Mouse (Mus musculus) MEL (cell line): ENCODE data around the gene Stk11. TPM values are rescaled to one million over a fixed set of nuclear protein-coding genes. Genes with fewer than 3 reads are reported as not detected.
A peak's percentile ranks its signal among the peaks of the same experiment; 100 is the strongest.

Source experiments
- DNase-seq: peaks from one replicate; pipeline ENCODE4 v3.0.0; 2011; ENCODE audit warnings: low read depth, low spot score
- H3K27ac ChIP-seq: 2 replicates; pipeline ENCODE4 v1.5.1; 2012; ENCODE audit warnings: low read depth, mild to moderate bottlenecking, control low read depth, low read length, moderate library complexity; ENCODE audit not compliant: control insufficient read depth
- H3K27me3 ChIP-seq, 2 experiments: fragments of 150-350 bp in 1 of 2; sonication (generic) in 1 of 2; 2 replicates each; pipeline ENCODE4 v1.6.1; 2012; ENCODE audit warnings: low read length in 2 of 2, mild to moderate bottlenecking in 2 of 2, improper control_type of control experiment in 1 of 2, moderate library complexity in 1 of 2; ENCODE audit not compliant: insufficient read depth in 2 of 2, control insufficient read depth in 1 of 2
- H3K36me3 ChIP-seq, 2 experiments: 2 replicates each; pipeline ENCODE4 v1.6.1; 2012 to 2014; ENCODE audit warnings: low read length in 2 of 2, improper control_type of control experiment in 1 of 2, inconsistent platforms in 1 of 2, mild to moderate bottlenecking in 1 of 2; ENCODE audit not compliant: insufficient read depth in 2 of 2, control insufficient read depth in 1 of 2
- H3K4me1 ChIP-seq, 2 experiments: fragments of 150-350 bp in 1 of 2; sonication (generic) in 1 of 2; 2 replicates each; pipeline ENCODE4 v1.6.1; 2012; ENCODE audit warnings: low read length in 2 of 2, improper control_type of control experiment in 1 of 2, mild to moderate bottlenecking in 1 of 2; ENCODE audit not compliant: insufficient read depth in 2 of 2, control insufficient read depth in 1 of 2
- H3K4me3 ChIP-seq, 2 experiments: fragments of 150-350 bp in 1 of 2; sonication (generic) in 1 of 2; 2 replicates each; pipeline ENCODE4 v1.5.1; 2012; ENCODE audit warnings: low read depth in 2 of 2, low read length in 2 of 2, mild to moderate bottlenecking in 2 of 2, moderate library complexity in 2 of 2, control low read depth in 1 of 2, improper control_type of control experiment in 1 of 2; ENCODE audit not compliant: control insufficient read depth in 1 of 2, insufficient read depth in 1 of 2
- H3K79me2 ChIP-seq: 2 replicates; pipeline ENCODE4 v1.6.1; 2012; ENCODE audit warnings: mild to moderate bottlenecking, low read length, moderate library complexity; ENCODE audit not compliant: control insufficient read depth, poor library complexity, insufficient read depth
- H3K9ac ChIP-seq: 2 replicates; pipeline ENCODE4 v1.6.1; 2012; ENCODE audit warnings: low read depth, mild to moderate bottlenecking, control low read depth, low read length, moderate library complexity; ENCODE audit not compliant: control insufficient read depth, poor library complexity, severe bottlenecking
- H3K9me3 ChIP-seq: fragments of 150-350 bp; sonication (generic); replicated peaks from 2 replicates; pipeline ENCODE4 v1.6.1; 2012; ENCODE audit warnings: mild to moderate bottlenecking, low read length, improper control_type of control experiment, moderate library complexity; ENCODE audit not compliant: insufficient read depth
- CHD2 ChIP-seq: IDR thresholded peaks from 2 replicates; pipeline ENCODE4 v1.6.1; 2011; ENCODE audit warnings: low read length, improper control_type of control experiment
- CTCF ChIP-seq, 3 experiments: IDR thresholded peaks in 2 of 3; conservative IDR thresholded peaks in 1 of 3; 2 replicates each; pipeline ENCODE4 v1.5.1; 2011 to 2012; ENCODE audit warnings: low read length in 3 of 3, low read depth in 2 of 3, mild to moderate bottlenecking in 2 of 3, improper control_type of control experiment in 1 of 3, inconsistent platforms in 1 of 3, mixed read lengths in 1 of 3, moderate library complexity in 1 of 3; ENCODE audit not compliant: control insufficient read depth in 1 of 3, insufficient read depth in 1 of 3, poor library complexity in 1 of 3, severe bottlenecking in 1 of 3
- E2F4 ChIP-seq: IDR thresholded peaks from 2 replicates; pipeline ENCODE4 v1.6.1; 2011; ENCODE audit warnings: low read depth, low read length, improper control_type of control experiment, borderline replicate concordance
- ELF1 ChIP-seq: IDR thresholded peaks from 2 replicates; pipeline ENCODE4 v1.6.1; 2014; ENCODE audit warnings: low read depth, mild to moderate bottlenecking, inconsistent platforms, low read length, improper control_type of control experiment, moderate library complexity
- EP300 ChIP-seq, 2 experiments: IDR thresholded peaks; 2 replicates each; pipeline ENCODE4 v1.6.1; 2011; ENCODE audit warnings: improper control_type of control experiment in 2 of 2, low read length in 2 of 2, low read depth in 1 of 2, mild to moderate bottlenecking in 1 of 2
- HCFC1 ChIP-seq: IDR thresholded peaks from 2 replicates; pipeline ENCODE4 v1.6.1; 2012; ENCODE audit warnings: low read depth, mild to moderate bottlenecking, inconsistent platforms, low read length, improper control_type of control experiment, moderate library complexity
- JUND ChIP-seq: IDR thresholded peaks from 2 replicates; pipeline ENCODE4 v1.6.1; 2011; ENCODE audit warnings: low read depth, mild to moderate bottlenecking, improper control_type of control experiment, low read length
- KAT2A ChIP-seq: conservative IDR thresholded peaks from 2 replicates; pipeline ENCODE4 v1.6.1; 2012; ENCODE audit warnings: low read depth, low read length, improper control_type of control experiment, inconsistent platforms
- MAFK ChIP-seq: IDR thresholded peaks from 2 replicates; pipeline ENCODE4 v1.6.1; 2011; ENCODE audit warnings: low read depth, mild to moderate bottlenecking, low read length, improper control_type of control experiment, borderline replicate concordance
- MAX ChIP-seq: IDR thresholded peaks from 2 replicates; pipeline ENCODE4 v1.6.1; 2011; ENCODE audit warnings: low read length, improper control_type of control experiment
- MAZ ChIP-seq: IDR thresholded peaks from 2 replicates; pipeline ENCODE4 v1.6.1; 2012; ENCODE audit warnings: low read depth, mild to moderate bottlenecking, inconsistent platforms, low read length, improper control_type of control experiment
- MEF2A ChIP-seq: IDR thresholded peaks from 2 replicates; pipeline ENCODE4 v1.6.1; 2014; ENCODE audit warnings: low read depth, mild to moderate bottlenecking, inconsistent platforms, low read length, improper control_type of control experiment; ENCODE audit not compliant: poor library complexity, insufficient replicate concordance, severe bottlenecking; ENCODE audit errors: extremely low read depth
- MXI1 ChIP-seq: IDR thresholded peaks from 2 replicates; pipeline ENCODE4 v1.6.1; 2011; ENCODE audit warnings: mild to moderate bottlenecking, low read depth, low read length, improper control_type of control experiment
- MYC ChIP-seq: IDR thresholded peaks from 2 replicates; pipeline ENCODE4 v1.6.1; 2011; ENCODE audit warnings: low read depth, mild to moderate bottlenecking, low read length, improper control_type of control experiment, moderate library complexity
- NELFE ChIP-seq: IDR thresholded peaks from 2 replicates; pipeline ENCODE4 v1.6.1; 2011; ENCODE audit warnings: low read depth, low read length, improper control_type of control experiment
- NRF1 ChIP-seq: IDR thresholded peaks from 2 replicates; pipeline ENCODE4 v1.6.1; 2014; ENCODE audit warnings: low read depth, mild to moderate bottlenecking, inconsistent platforms, low read length, improper control_type of control experiment, moderate library complexity; ENCODE audit not compliant: poor library complexity, insufficient read depth, severe bottlenecking
- POLR2A ChIP-seq, 2 experiments: IDR thresholded peaks; 2 replicates each; pipeline ENCODE4 v1.6.1; 2011 to 2012; ENCODE audit warnings: low read length in 2 of 2, mild to moderate bottlenecking in 2 of 2, control low read depth in 1 of 2, improper control_type of control experiment in 1 of 2, low read depth in 1 of 2, moderate library complexity in 1 of 2; ENCODE audit not compliant: control insufficient read depth in 1 of 2, insufficient read depth in 1 of 2, poor library complexity in 1 of 2
- POLR2AphosphoS5 ChIP-seq: IDR thresholded peaks from 2 replicates; pipeline ENCODE4 v1.6.1; 2012; ENCODE audit warnings: low read depth, borderline replicate concordance, mild to moderate bottlenecking, inconsistent platforms, low read length, moderate library complexity, mixed read lengths
- SIN3A ChIP-seq: IDR thresholded peaks from 2 replicates; pipeline ENCODE4 v1.6.1; 2012; ENCODE audit warnings: low read length, improper control_type of control experiment, inconsistent platforms
- UBTF ChIP-seq: IDR thresholded peaks from 2 replicates; pipeline ENCODE4 v1.6.1; 2012; ENCODE audit warnings: low read depth, mild to moderate bottlenecking, inconsistent platforms, low read length, improper control_type of control experiment, moderate library complexity, borderline replicate concordance; ENCODE audit not compliant: insufficient read depth
- USF2 ChIP-seq, 2 experiments: IDR thresholded peaks; 2 replicates each; pipeline ENCODE4 v1.6.1; 2011 to 2012; ENCODE audit warnings: improper control_type of control experiment in 2 of 2, low read length in 2 of 2, borderline replicate concordance in 1 of 2, inconsistent platforms in 1 of 2, low read depth in 1 of 2, mild to moderate bottlenecking in 1 of 2; ENCODE audit not compliant: insufficient read depth in 1 of 2
- ZKSCAN1 ChIP-seq: IDR thresholded peaks from 2 replicates; pipeline ENCODE4 v1.6.1; 2012; ENCODE audit warnings: low read depth, mild to moderate bottlenecking, inconsistent platforms, low read length, improper control_type of control experiment, moderate library complexity
- ZNF384 ChIP-seq: IDR thresholded peaks from 2 replicates; pipeline ENCODE4 v1.6.1; 2012; ENCODE audit warnings: low read depth, mild to moderate bottlenecking, inconsistent platforms, low read length, improper control_type of control experiment
- polyA plus RNA-seq, 2 experiments: library from polyadenylated mRNA; stranded (reverse) in 1 of 2; unstranded in 1 of 2; fragments of >175 nt in 1 of 2; fragments of >200 nt in 1 of 2; gene quantifications; 2 replicates each; pipeline versions ENCODE4 v1.2.1 to v1.2.4; 2012; ENCODE audit warnings: low replicate concordance in 2 of 2, low read depth in 1 of 2; ENCODE audit not compliant: insufficient read length in 2 of 2, insufficient read depth in 1 of 2, missing spikeins in 1 of 2
- total RNA-seq: library from RNA; depleted of rRNA; stranded (reverse); fragments of 300-350 nt; gene quantifications from 2 replicates; pipeline ENCODE4 v1.2.3, GENCODE M21; 2012

Gene Stk11
- total and polyA plus RNA-seq, 3 experiments, result 108 to 188 TPM; not detected in 1

DNA sequence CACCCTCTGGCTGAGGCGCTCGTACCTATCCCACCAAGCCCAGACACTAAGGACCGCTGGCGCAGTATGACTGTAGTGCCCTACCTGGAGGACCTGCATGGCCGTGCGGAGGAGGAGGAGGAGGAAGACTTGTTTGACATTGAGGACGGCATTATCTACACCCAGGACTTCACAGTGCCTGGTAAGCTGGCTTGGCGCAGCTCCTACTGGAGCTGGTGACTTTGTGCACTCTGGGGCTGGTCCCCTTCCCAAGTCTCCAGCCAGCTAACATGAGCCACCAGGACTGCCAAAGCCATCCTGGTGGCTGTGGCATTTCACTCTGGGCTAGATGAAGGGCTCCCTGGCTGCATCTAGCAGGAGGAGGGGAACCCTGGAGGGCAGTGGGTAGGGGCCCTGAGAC is 12.3 kb downstream of the Stk11 start:
- H3K9me3 ChIP-seq, result no peaks in the 10 kb centered on the region
- TF ChIP-seq UBTF, result no peak
- TF ChIP-seq JUND, result no peak
- no peak for TF ChIP-seq USF2 (IDR thresholded peaks at IDR 0.05; ENCODE audit: borderline replicate concordance in 1 of 2, insufficient read depth in 1 of 2, low read depth in 1 of 2, low read length in 2 of 2)
- TF ChIP-seq E2F4, result no peak
- TF ChIP-seq KAT2A, result no peak
- no peak for TF ChIP-seq MAX
- TF ChIP-seq, all 39 proteins: peak for 0
- H3K27me3 ChIP-seq, result no peaks in the 10 kb centered on the region
- peaks cover 0 to 3% of the 10 kb centered on the region in 2 experiments; a peak in 2 of 4 replicates for H3K36me3 ChIP-seq
- no peak overlapping the region for H3K9ac ChIP-seq
- no peak overlapping the region for H3K27ac ChIP-seq
- no peak for DNase-seq
- H3K4me1 ChIP-seq, result no peaks in the 10 kb centered on the region; a peak in 1 of 4 replicates
- peaks cover 23% of the 10 kb centered on the region for H3K79me2 ChIP-seq
- no peak overlapping the region for H3K4me3 ChIP-seq

DNA sequence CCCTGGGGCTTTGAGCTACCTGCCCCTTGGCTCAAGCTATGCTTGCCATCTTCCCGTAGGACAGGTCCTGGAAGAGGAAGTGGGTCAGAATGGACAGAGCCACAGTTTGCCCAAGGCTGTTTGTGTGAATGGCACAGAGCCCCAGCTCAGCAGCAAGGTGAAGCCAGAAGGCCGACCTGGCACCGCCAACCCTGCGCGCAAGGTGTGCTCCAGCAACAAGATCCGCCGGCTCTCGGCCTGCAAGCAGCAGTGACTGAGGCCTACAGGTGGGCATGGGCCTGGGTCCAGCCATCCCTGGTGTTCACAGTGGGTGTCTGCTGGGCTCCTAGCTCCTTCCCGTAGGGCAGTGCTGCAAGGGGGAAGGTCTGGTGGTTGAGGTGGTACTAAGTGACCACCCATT is 14.2 kb downstream of the Stk11 start:
- no peak overlapping the region for H3K4me3 ChIP-seq
- H3K9me3 ChIP-seq, result no peaks in the 10 kb centered on the region
- H3K27ac ChIP-seq, result no peak overlapping the region
- no peaks in the 10 kb centered on the region; a peak in 1 of 4 replicates for H3K36me3 ChIP-seq
- H3K9ac ChIP-seq, result no peak overlapping the region
- no peak for DNase-seq
- H3K4me1 ChIP-seq, result no peaks in the 10 kb centered on the region
- H3K79me2 ChIP-seq, result peaks cover 4% of the 10 kb centered on the region; the same call in 1 of the 2 replicates
- no peaks in the 10 kb centered on the region for H3K27me3 ChIP-seq
- TF ChIP-seq MXI1, result no peak
- TF ChIP-seq NELFE, result no peak
- 0 out of 4 replicates have a peak, but pooled peaks of 1 of the 2 experiments have one; percentile 4 for TF ChIP-seq POLR2A (IDR thresholded peaks at IDR 0.05; ENCODE audit: control insufficient read depth in 1 of 2, insufficient read depth in 1 of 2, low read depth in 1 of 2, low read length in 2 of 2, poor library complexity in 1 of 2)
- TF ChIP-seq CHD2, result no peak
- TF ChIP-seq, all 39 proteins: peak for 1

DNA sequence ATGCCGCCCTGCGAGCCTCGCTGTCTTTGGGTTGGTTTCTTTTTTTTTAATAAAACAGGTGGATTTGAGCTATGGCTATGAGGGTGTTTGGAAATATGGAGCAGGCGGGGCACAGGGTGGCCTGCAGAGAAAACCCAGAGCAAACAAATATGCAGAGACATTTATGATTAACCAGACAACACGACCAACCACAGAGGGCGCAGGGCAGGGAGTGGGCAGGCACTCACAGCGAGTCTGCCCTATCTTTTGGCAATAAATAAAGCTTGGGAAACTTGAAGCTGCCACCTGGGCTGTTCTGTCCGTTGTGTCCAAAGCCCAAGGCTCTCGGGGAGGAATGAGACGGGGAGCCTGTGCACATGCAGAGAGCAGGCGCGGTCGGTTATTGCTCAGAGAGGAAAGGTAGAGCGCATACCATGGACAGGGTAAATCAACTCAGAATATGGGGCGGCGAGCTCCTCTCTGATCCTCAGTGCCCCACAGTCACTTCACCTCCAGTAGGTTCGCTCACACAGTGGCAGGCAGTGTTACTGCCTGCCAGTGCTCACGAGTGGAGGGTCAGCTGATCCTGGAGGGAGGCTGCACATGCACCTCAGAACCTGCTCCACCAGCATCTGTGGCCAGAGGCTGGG is 14.9 kb downstream of the Stk11 start:
- Histone ChIP-seq H3K27me3 (no peaks in the 10 kb centered on the region), H3K4me1 (no peaks in the 10 kb centered on the region), H3K27ac (no peak overlapping the region), H3K4me3 (no peak overlapping the region), H3K9ac (no peak overlapping the region), H3K79me2 (no peaks in the 10 kb centered on the region; the same call in 1 of the 2 replicates), H3K36me3 (no peaks in the 10 kb centered on the region; a peak in 1 of 4 replicates), H3K9me3 (no peaks in the 10 kb centered on the region)
- DNase-seq, result no peak
- TF ChIP-seq ZNF384 (no peak), MAZ (no peak), CTCF (IDR thresholded peaks at IDR 0.05 in 2 of 3, conservative IDR thresholded peaks at IDR 0.05 in 1 of 3; ENCODE audit: control insufficient read depth in 1 of 3, insufficient read depth in 1 of 3, low read depth in 2 of 3, low read length in 3 of 3, poor library complexity in 1 of 3, severe bottlenecking in 1 of 3) (no peak), MEF2A (no peak), MAFK (no peak), KAT2A (no peak), NELFE (no peak), ELF1 (no peak), MYC (no peak), NRF1 (no peak), EP300 (IDR thresholded peaks at IDR 0.05; ENCODE audit: low read depth in 1 of 2, low read length in 2 of 2) (no peak), HCFC1 (no peak), SIN3A (no peak), POLR2AphosphoS5 (no peak), ZKSCAN1 (no peak)
